Mouse (Mus musculus) intestine, embryonic 15.5 days (tissue): Measurements from ENCODE around the gene 4930467E23Rik. TPM values are rescaled to one million over a fixed set of nuclear protein-coding genes. Genes with fewer than 3 reads are reported as not detected.
A peak's percentile ranks its signal among the peaks of the same experiment; 100 is the strongest.
"Not testable (repeated sequence)": the region's sequence is repeated elsewhere in the genome, so short reads cannot be mapped to it uniquely, and the experiment has no call there.

ENCODE experiments used
- ATAC-seq: fragments of 200-750 bp; cut with Nextera tagmentation; 2 replicates; pipeline ENCODE4 v1.8.0; 2017; ENCODE audit warnings: moderate TSS enrichment, moderate library complexity
- H3K27ac ChIP-seq: fragments of 300-500 bp; sonication (generic); 2 replicates; pipeline ENCODE4 v1.5.1; 2015; ENCODE audit warnings: mild to moderate bottlenecking, inconsistent platforms
- H3K27me3 ChIP-seq: fragments of 300-500 bp; sonication (generic); replicated peaks from 2 replicates; pipeline ENCODE4 v1.6.1; 2015; ENCODE audit warnings: inconsistent platforms
- H3K36me3 ChIP-seq: fragments of 300-500 bp; sonication (generic); 2 replicates; pipeline ENCODE4 v1.6.1; 2015; ENCODE audit warnings: inconsistent platforms
- H3K4me1 ChIP-seq: fragments of 300-500 bp; sonication (generic); replicated peaks from 2 replicates; pipeline ENCODE4 v1.6.1; 2015; ENCODE audit warnings: inconsistent platforms
- H3K4me2 ChIP-seq: fragments of 300-500 bp; sonication (generic); replicated peaks from 2 replicates; pipeline ENCODE4 v1.6.1; 2015; ENCODE audit warnings: mild to moderate bottlenecking, inconsistent platforms
- H3K4me3 ChIP-seq: fragments of 300-500 bp; sonication (generic); replicated peaks from 2 replicates; pipeline ENCODE4 v1.5.1; 2015; ENCODE audit warnings: inconsistent platforms
- H3K9ac ChIP-seq: fragments of 300-500 bp; sonication (generic); 2 replicates; pipeline ENCODE4 v1.6.1; 2015; ENCODE audit warnings: inconsistent platforms
- H3K9me3 ChIP-seq: fragments of 300-500 bp; sonication (generic); 2 replicates; pipeline ENCODE4 v1.6.1; 2016; ENCODE audit warnings: inconsistent platforms
- WGBS: fragments of 180-500 bp; shearing (Covaris S2); methylation state at CpG from one replicate; pipeline ENCODE4 v1.1.7; 2015; 5-methylcytosine and 5-hydroxymethylcytosine counted together
- polyA plus RNA-seq: library from polyadenylated mRNA; unstranded; fragments of >200 nt; fragmentation: Nextera tagmentation; extraction: Ambion mirVana; gene quantifications from 2 replicates; pipeline ENCODE4 v1.2.1, GENCODE M21; 2015

Gene 4930467E23Rik
- 0.21 and 0.23 TPM in 2 replicates for polyA plus RNA-seq

DNA sequence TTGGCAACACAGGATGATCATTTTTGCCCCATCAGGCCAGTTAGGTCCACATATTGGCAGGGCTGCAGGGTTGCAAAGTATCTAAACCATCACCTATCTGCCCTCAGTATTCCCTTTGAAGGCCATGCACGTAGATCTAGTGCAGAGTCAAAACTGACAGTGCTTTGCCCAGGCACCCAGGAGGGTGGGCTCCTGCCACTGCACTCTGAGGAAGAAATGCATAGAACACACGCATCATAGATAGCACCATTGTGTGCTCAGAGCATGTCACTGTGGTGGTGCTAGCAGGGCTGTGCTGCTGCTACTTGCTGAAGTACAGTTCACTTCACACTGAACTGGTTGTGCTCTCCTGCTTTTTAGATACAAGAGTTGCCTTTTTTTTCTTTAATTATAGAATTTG, at the start of gene 4930467E23Rik:
Gene 4930467E23Rik, plus strand, starts transcription at position 301 of the 400 bp plus-strand sequence.
- not testable (repeated sequence) for H3K4me3 ChIP-seq, H3K9ac ChIP-seq, H3K9me3 ChIP-seq, H3K4me2 ChIP-seq, H3K27me3 ChIP-seq, H3K36me3 ChIP-seq, H3K4me1 ChIP-seq, ATAC-seq, H3K27ac ChIP-seq
- no CpG with 5 or more reads among the region's 2 CpGs for WGBS

DNA sequence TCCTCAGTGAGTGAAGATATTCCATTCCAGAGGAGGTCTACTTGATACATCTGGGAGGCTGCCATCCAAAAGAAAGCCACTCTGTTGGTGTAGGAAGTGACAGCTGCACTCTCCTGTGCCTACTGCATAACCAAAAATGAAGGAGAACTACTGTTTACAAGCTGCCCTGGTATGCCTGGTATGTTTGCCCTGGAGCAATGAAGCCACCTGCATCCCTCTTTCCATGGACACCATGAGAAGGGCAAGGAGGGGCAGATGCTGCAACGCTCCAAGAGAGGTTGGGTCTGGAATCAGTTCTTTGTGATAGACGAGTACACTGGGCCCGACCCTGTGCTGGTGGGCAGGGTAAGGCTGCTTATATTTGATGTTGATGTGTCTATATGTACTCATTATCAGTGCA, 47.1 kb upstream of the 4930467E23Rik start:
- not testable (repeated sequence) for H3K9ac ChIP-seq, ATAC-seq
- 79% methylated on average over 2 of the region's 3 CpGs for WGBS

DNA sequence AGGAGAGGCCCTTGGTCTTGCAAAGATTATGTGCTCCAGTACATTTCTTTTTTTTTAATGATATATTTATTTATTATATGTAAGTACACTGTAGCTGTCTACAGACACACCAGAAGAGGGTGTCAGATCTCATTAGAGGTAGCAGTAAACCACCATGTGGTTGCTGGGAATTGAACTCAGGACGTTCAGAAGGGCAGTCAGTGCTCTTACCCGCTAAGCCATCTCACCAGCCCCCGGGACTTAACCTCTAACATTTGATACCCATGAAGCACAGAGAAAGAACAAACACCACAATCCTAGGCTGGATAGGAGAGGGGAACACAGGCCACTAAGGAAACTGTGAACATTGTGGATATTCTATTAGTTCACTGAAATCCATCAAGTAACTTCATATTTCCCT, 43.9 kb upstream of the 4930467E23Rik start:
- H3K36me3 ChIP-seq, H3K4me3 ChIP-seq, H3K4me2 ChIP-seq, H3K4me1 ChIP-seq, H3K27me3 ChIP-seq, ATAC-seq, H3K9ac ChIP-seq, H3K9me3 ChIP-seq, H3K27ac ChIP-seq: not testable (repeated sequence)
- 78% methylated on average over 3 of the region's 3 CpGs for WGBS

More for the DNA sequence above, 47.1 kb upstream of the 4930467E23Rik start:
- H3K36me3 ChIP-seq, H3K4me2 ChIP-seq, H3K4me1 ChIP-seq, H3K9me3 ChIP-seq, H3K27ac ChIP-seq, H3K27me3 ChIP-seq, H3K4me3 ChIP-seq: not testable (repeated sequence)

DNA sequence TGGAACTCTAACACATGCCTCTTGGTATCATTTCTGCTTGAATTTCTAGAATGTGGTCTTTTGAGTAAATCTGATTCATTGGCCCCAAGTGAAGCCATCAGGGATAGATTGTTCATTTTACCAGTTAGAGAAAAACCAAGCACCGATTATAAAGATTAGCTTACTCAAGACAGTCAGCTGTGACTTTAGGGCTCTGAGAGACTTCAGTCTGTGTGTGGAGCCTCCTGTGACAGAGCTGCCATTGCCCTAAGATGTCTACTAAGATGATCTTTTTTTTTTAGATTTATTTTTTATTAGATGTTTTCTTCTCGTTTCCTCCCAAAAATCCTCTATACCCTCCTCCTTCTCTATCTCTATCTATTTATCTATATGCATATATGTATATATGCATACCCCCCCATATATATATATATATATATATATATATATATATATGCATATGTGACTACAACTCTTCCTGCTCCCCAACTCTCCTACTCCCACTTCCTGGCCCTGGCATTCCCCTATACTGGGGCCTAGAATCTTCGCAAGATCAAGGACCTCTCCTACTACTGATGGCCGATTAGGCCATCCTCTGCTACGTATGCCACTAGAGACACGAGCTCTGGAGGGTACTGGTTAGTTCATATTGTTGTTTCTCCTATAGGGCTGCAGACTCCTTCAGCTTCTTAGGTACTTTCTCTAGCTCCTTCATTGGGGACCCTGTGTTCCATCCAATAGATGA, 40.4 kb upstream of the 4930467E23Rik start:
- H3K27ac ChIP-seq, ATAC-seq, H3K4me1 ChIP-seq, H3K4me3 ChIP-seq, H3K4me2 ChIP-seq, H3K9me3 ChIP-seq, H3K36me3 ChIP-seq, H3K27me3 ChIP-seq, H3K9ac ChIP-seq: not testable (repeated sequence)
- WGBS = 87% methylated on average over 6 of the region's 6 CpGs

DNA sequence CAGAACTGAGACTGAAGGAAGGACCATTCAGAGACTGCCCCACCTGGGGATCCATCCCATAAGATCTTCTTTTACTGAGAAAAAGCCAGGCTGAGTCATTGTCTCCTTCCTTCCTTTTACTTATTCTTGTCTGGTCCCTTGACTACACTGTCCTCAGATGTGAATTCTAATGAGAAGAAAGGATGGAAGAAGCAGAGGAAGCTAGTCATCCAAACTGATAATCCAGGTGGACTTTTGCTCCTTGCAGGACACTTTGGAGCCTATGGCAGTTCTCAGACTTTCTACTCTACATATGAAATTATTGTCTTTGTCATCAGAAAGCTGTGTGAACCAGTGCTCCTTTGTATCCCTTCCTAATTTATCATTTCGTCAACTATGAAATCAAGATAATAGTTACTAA, 39.6 kb upstream of the 4930467E23Rik start:
- 85% methylated on average over 1 of the region's 1 CpGs for WGBS
- not testable (repeated sequence) for H3K9ac ChIP-seq, H3K4me2 ChIP-seq, H3K27me3 ChIP-seq, H3K9me3 ChIP-seq, H3K27ac ChIP-seq, H3K4me1 ChIP-seq, ATAC-seq, H3K4me3 ChIP-seq, H3K36me3 ChIP-seq

DNA sequence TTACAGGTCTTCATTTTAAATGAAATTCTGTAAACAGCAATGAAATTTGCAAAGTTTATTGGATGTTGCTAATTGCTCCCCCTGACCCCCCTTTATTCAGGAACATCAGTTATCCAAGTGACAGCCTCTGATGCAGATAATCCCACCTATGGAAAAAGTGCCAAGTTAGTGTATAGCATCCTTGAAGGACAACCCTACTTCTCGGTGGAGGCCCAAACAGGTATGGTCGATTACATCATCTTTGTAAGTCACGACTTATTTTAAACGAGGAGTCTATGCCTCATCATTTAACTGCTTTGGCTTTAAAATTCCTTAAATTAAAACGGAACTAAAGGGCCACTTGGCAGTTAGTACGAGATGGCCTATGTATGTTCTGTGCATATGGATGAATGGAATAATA, 38.0 kb upstream of the 4930467E23Rik start:
- H3K36me3 ChIP-seq, H3K9me3 ChIP-seq, H3K4me3 ChIP-seq, H3K4me1 ChIP-seq, H3K4me2 ChIP-seq, H3K27me3 ChIP-seq, H3K27ac ChIP-seq, H3K9ac ChIP-seq, ATAC-seq: not testable (repeated sequence)
- 90% methylated on average over 6 of the region's 6 CpGs for WGBS

DNA sequence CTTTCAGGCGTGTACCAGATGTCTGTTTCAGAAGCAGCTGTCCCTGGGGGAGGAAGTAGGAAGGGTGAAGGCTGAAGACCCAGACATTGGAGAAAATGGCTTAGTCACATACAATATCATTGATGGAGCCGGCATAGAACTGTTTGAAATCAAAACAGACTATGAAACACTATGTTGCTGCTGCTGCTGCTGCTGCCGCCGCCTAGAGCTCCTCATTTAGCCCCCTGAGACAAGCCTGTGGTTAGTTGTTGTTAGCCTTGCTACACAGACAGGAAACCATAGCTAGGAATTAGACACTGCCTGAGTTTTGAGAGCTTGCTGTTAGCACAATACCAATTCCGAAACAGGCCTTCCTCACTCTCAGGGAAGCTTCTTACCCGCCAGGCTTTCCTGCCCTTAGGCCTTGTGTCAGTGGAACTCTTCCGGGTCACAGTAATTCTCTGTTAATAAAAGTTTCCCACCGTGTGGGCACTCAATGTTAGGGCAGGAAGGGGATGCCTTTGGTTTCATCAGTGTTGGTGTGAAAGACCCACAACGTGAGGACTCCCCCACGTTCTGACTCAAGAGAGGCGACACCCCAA, 31.8 kb upstream of the 4930467E23Rik start:
- not testable (repeated sequence) for H3K9ac ChIP-seq, H3K4me2 ChIP-seq, H3K27me3 ChIP-seq, ATAC-seq, H3K9me3 ChIP-seq, H3K4me3 ChIP-seq, H3K4me1 ChIP-seq, H3K27ac ChIP-seq, H3K36me3 ChIP-seq
- 79% methylated on average over 11 of the region's 11 CpGs for WGBS

DNA sequence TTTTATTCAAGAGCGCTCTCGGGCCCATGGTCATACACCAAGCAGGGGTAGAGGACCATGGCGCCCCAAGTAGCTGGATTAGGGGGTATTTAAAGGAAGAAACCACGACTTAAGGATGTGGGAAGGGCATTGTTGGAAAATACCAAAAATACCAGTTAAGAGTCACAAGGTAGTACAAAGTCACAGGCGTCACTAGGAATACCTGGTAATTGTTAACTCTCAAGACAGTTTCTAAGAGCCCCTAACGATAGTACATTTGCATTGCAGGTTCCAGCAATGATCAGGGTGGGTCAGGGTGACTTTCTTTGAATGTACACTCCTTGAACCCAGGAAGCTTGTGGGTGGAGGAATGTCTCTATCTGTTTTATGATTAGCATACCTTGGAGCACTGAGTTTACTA, 31.3 kb upstream of the 4930467E23Rik start:
- not testable (repeated sequence) for H3K27ac ChIP-seq, ATAC-seq, H3K36me3 ChIP-seq, H3K4me1 ChIP-seq, H3K27me3 ChIP-seq, H3K4me2 ChIP-seq, H3K9me3 ChIP-seq, H3K9ac ChIP-seq, H3K4me3 ChIP-seq
- 73% methylated on average over 6 of the region's 6 CpGs for WGBS

DNA sequence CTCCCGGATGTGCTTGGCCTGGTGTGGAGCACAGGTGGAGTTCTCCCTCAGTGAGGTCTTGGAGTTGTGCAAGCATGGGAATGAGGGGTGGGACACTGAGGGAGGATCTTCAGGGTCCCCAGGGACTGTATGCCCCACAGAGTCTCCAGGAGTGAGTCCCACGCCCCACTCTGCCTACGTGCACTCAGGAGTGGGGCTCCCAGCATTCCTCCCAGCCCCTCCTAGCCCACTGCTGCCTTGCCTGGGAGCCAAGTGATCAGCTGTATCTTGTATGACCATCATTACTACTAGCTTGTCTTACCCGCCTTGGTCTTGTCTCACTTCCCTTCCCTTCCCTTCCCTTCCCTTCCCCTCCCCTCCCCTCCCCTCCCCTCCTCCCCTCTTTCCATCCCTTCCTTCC, 30.7 kb upstream of the 4930467E23Rik start:
- not testable (repeated sequence) for H3K4me1 ChIP-seq, H3K4me3 ChIP-seq, H3K4me2 ChIP-seq, H3K9me3 ChIP-seq, H3K9ac ChIP-seq, H3K36me3 ChIP-seq, H3K27me3 ChIP-seq, ATAC-seq, H3K27ac ChIP-seq
- 81% methylated on average over 4 of the region's 4 CpGs for WGBS

DNA sequence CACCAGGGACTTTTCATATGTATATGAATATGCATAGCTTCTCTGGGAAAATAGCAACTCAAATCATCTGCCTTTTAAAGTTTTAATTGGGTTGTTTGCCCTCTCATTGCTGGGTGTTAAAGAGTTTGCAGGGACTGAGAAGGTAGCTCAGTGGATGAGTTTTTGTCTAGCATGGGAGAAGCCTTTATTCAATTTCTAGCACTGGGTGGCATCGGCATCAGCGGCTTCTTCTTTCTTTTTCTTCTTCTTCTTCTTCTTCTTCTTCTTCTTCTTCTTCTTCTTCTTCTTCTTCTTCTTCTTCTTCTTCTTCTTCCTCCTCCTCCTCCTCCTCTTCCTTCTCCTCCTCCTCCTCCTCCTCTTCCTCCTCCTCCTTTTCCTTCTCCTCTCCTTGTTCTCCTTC, 28.1 kb upstream of the 4930467E23Rik start:
- WGBS = 91% methylated on average over 2 of the region's 2 CpGs
- H3K9ac ChIP-seq, H3K4me3 ChIP-seq, H3K9me3 ChIP-seq, H3K27ac ChIP-seq, H3K4me1 ChIP-seq, H3K36me3 ChIP-seq, H3K27me3 ChIP-seq, H3K4me2 ChIP-seq, ATAC-seq: not testable (repeated sequence)

DNA sequence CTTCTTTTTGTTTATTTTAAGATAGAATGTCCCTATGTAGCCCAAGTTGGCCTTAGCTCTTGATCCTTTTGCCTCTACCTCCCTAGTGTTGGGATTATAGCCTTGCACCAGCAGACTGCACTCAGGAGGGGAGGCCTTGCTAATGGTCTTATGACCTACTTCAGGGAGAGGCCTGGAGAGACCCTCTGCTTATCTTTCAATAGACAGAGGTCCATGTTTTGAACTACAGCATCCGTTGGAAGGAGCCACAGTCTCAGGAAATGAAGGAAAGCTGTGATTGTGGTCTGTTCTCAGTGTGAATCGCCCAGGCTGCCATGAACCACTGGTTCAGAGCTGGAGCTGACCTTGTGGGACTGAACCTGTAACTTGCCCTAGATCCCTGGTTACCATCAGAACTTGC, 27.1 kb upstream of the 4930467E23Rik start:
- H3K4me3 ChIP-seq, H3K9ac ChIP-seq, H3K27ac ChIP-seq, H3K9me3 ChIP-seq, ATAC-seq, H3K27me3 ChIP-seq, H3K4me1 ChIP-seq, H3K36me3 ChIP-seq, H3K4me2 ChIP-seq: not testable (repeated sequence)
- 72% methylated on average over 2 of the region's 2 CpGs for WGBS

DNA sequence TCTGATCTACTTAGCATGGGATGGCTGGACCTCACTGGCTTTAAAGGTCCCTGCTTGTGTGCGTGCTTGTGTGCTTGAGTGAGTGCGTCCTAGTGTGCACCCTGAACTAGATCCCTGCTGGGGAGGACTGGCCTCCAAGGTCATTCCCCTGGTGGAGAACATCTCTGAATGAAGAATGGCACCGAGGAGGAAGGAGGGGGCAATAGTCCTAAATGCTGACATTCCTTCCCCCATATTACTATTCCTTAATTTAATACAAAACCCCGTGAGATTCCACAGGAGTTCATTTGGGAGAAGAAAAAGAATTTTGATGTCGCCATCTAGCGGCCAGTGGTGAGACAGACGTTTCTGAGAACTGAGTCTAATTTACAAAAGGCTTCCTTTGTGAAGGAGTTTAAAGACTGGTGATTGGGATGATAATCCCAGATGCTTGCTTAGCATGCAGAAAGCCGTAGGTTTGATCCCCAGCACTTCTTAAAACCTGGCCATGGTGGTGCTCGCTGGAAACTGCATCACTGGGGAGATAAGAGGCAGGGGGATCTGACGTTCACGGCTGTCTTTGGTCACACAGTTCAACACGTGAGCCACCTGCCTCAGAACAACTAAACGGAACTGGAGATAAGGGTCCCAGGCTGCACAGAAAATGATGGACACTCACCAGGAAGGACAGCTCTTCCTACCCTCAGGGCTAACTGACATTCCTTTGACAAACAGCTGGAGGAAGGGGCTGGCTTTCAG, 26.2 kb upstream of the 4930467E23Rik start:
- H3K36me3 ChIP-seq, H3K9ac ChIP-seq, H3K27ac ChIP-seq, H3K9me3 ChIP-seq, H3K4me2 ChIP-seq, H3K27me3 ChIP-seq, H3K4me3 ChIP-seq, H3K4me1 ChIP-seq: not testable (repeated sequence)
- ATAC-seq = peak; percentile 90
- WGBS = 38% methylated on average over 13 of the region's 13 CpGs

DNA sequence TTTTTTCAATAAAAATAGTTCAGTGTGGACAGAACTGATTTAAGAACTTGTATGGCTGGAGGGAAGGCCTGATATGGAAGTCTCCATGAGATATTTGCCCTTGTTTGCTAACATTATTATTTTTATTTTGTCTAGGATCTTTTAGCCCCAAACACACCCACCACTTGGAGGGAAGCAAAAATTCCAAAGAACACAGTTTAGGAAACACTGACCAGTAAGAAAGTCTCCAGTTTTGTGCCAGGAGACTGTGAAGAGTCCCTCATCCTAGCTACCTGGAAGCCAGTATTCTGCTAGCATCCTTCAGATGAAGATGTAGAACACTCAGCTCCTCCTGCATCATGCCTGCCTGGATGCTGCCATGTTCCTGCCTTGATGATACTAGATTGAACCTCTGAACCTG, 25.5 kb upstream of the 4930467E23Rik start:
- not testable (repeated sequence) for ATAC-seq, H3K4me2 ChIP-seq, H3K27me3 ChIP-seq, H3K4me3 ChIP-seq, H3K36me3 ChIP-seq, H3K9me3 ChIP-seq, H3K4me1 ChIP-seq, H3K9ac ChIP-seq, H3K27ac ChIP-seq
